Mouse (Mus musculus) heart, postnatal 10 days (tissue): ENCODE data around the gene Ssna1. TPM values are rescaled to one million over a fixed set of nuclear protein-coding genes. Genes with fewer than 3 reads are reported as not detected.
"Not testable (repeated sequence)": the region's sequence is repeated elsewhere in the genome, so short reads cannot be mapped to it uniquely, and the experiment has no call there.

Source experiments
- DNase-seq, 2 experiments: peaks; one replicate each; pipeline ENCODE4 v3.0.0; 2021
- intact Hi-C: fragments of 180-260 bp; cut with DNase I; formaldehyde crosslinking; loops from one replicate; pipeline ENCODE4 v1.15.1; 2025
- total RNA-seq, 2 experiments: library from RNA; stranded (reverse); gene quantifications; 2 replicates each; pipeline ENCODE4 v1.2.3; 2021

Ssna1 gene
- total RNA-seq, 2 experiments from 2014 or later: 49.4 to 55.2 TPM

- intact Hi-C loops: no loop called here
- peak; percentile 43 to 47 for DNase-seq
Measured at GRCm38 (mm10) chr2:25262795-25263622, 9.2 kb downstream of the Ssna1 start.

GRCm38 (mm10) chr2:25262291-25262767 is 9.9 kb downstream of the Ssna1 start, which contains the start of gene Tprn:
Tprn (plus strand) TSS chr2:25262618.
- peak; percentile 96 for DNase-seq
- intact Hi-C loops: no loop called here

- DNase-seq: no peak
- intact Hi-C loops: no loop called here
Measured at GRCm38 (mm10) chr2:25261870-25262269, 10.4 kb downstream of the Ssna1 start.

GRCm38 (mm10) chr2:25258887-25259286 is 13.4 kb downstream of the Ssna1 start:
- intact Hi-C loops: loop anchor here (5.0 kb wide), 2 partner anchors 73 to 157 kb away; partner anchors contain the start of gene Man1b1

GRCm38 (mm10) chr2:25257250-25257649 is 15.0 kb downstream of the Ssna1 start:
- not testable (repeated sequence) for DNase-seq
- intact Hi-C loops: loop anchor here (5.0 kb wide), 2 partner anchors 75 to 155 kb away; partner anchors contain the start of gene Man1b1

More at GRCm38 (mm10) chr2:25258887-25259286, 13.4 kb downstream of the Ssna1 start:
- DNase-seq: no peak

GRCm38 (mm10) chr2:25256443-25257109 is 15.7 kb downstream of the Ssna1 start:
- DNase-seq: peak; percentile 49 to 70
- intact Hi-C loops: loop anchor here (1.0 to 5.0 kb wide), 3 partner anchors 28 to 154 kb away; partner anchors contain the start of gene Man1b1

GRCm38 (mm10) chr2:25255284-25255779 is 16.9 kb downstream of the Ssna1 start, which contains the start of gene Tmem203:
Tmem203 (plus strand) TSS chr2:25255439.
- peak; percentile 88 to 93 for DNase-seq
- intact Hi-C loops: loop anchor here (1.0 to 5.0 kb wide), 4 partner anchors 21 to 153 kb away; partner anchors contain the start of gene Man1b1

- DNase-seq: no peak
- intact Hi-C loops: no loop called here
Measured at GRCm38 (mm10) chr2:25252331-25252730, 19.9 kb downstream of the Ssna1 start.

GRCm38 (mm10) chr2:25246183-25247072 is 25.8 kb downstream of the Ssna1 start, which contains the start of gene AL732309.1:
AL732309.1 (minus strand) TSS chr2:25246863.
- no peak for DNase-seq
- intact Hi-C loops: no loop called here

- intact Hi-C loops: no loop called here
- DNase-seq: no peak
Measured at GRCm38 (mm10) chr2:25244144-25244543, 28.1 kb downstream of the Ssna1 start.

- intact Hi-C loops: no loop called here
- DNase-seq: no peak
Measured at GRCm38 (mm10) chr2:25243342-25243741, 28.9 kb downstream of the Ssna1 start.

- intact Hi-C loops: no loop called here
Measured at GRCm38 (mm10) chr2:25242101-25242506, 30.1 kb downstream of the Ssna1 start, which contains the start of the genes Rnf208 and Cysrt1. Rnf208 (plus strand) TSS chr2:25242255. Cysrt1 (minus strand) TSS chr2:25242452.

GRCm38 (mm10) chr2:25241438-25241775 is 30.8 kb downstream of the Ssna1 start:
- no peak for DNase-seq
- intact Hi-C loops: no loop called here

More at GRCm38 (mm10) chr2:25242101-25242506, 30.1 kb downstream of the Ssna1 start, which contains the start of the genes Rnf208 and Cysrt1:
- DNase-seq: no peak

GRCm38 (mm10) chr2:25240723-25241437 is 31.4 kb downstream of the Ssna1 start:
- intact Hi-C loops: no loop called here
- DNase-seq: peak; percentile 47 to 74

GRCm38 (mm10) chr2:25240310-25240709 is 31.9 kb downstream of the Ssna1 start:
- intact Hi-C loops: no loop called here
- DNase-seq: no peak

- DNase-seq: no peak
- intact Hi-C loops: no loop called here
Measured at GRCm38 (mm10) chr2:25239766-25240165, 32.5 kb downstream of the Ssna1 start.

- intact Hi-C loops: no loop called here
- DNase-seq: no peak
Measured at GRCm38 (mm10) chr2:25238106-25238505, 34.1 kb downstream of the Ssna1 start.

GRCm38 (mm10) chr2:25237522-25237921 is 34.7 kb downstream of the Ssna1 start:
- intact Hi-C loops: no loop called here
- no peak for DNase-seq

- DNase-seq: no peak
Measured at GRCm38 (mm10) chr2:25236614-25237013, 35.6 kb downstream of the Ssna1 start, which contains the start of gene Rnf224. Rnf224 (minus strand) TSS chr2:25236787.

More at GRCm38 (mm10) chr2:25236614-25237013, 35.6 kb downstream of the Ssna1 start, which contains the start of gene Rnf224:
- intact Hi-C loops: no loop called here
